Mouse (Mus musculus) monocyte, adult 2 months (primary cell): ENCODE measurements around the gene Traf5.

Experiments
- DNase-seq, 2 experiments: peaks; one replicate each; pipeline ENCODE4 v3.0.0; 2022; ENCODE audit warnings: low spot score in 2 of 2, low read depth in 1 of 2

Traf5 gene

GRCm38 (mm10) chr1:191974509-191975405 is 117.6 kb downstream of the Traf5 start:
- DNase-seq, result no peak

- no peak for DNase-seq
These were observed 122.4 kb downstream of the Traf5 start for GRCm38 (mm10) chr1:191969939-191970338.

GRCm38 (mm10) chr1:191964773-191965481 is 127.4 kb downstream of the Traf5 start:
- DNase-seq, result peak; percentile 47 to 65

GRCm38 (mm10) chr1:191963948-191964772 is 128.2 kb downstream of the Traf5 start:
- peak; percentile 48 to 71 for DNase-seq

- DNase-seq, result no peak
These were observed 128.9 kb downstream of the Traf5 start for GRCm38 (mm10) chr1:191963413-191963812.

GRCm38 (mm10) chr1:191960946-191961345 is 131.4 kb downstream of the Traf5 start:
- DNase-seq, result no peak

GRCm38 (mm10) chr1:191957321-191957720 is 135.0 kb downstream of the Traf5 start:
- DNase-seq, result no peak

- no peak for DNase-seq
These were observed 135.5 kb downstream of the Traf5 start for GRCm38 (mm10) chr1:191956871-191957270.

GRCm38 (mm10) chr1:191956261-191956660 is 136.1 kb downstream of the Traf5 start:
- DNase-seq, result no peak

- no peak for DNase-seq
These were observed 137.3 kb downstream of the Traf5 start for GRCm38 (mm10) chr1:191955101-191955500.

- no peak for DNase-seq
These were observed 139.5 kb downstream of the Traf5 start for GRCm38 (mm10) chr1:191952733-191953335.

GRCm38 (mm10) chr1:191950611-191951010 is 141.7 kb downstream of the Traf5 start:
- no peak for DNase-seq

GRCm38 (mm10) chr1:191948600-191948999 is 143.8 kb downstream of the Traf5 start:
- no peak for DNase-seq

GRCm38 (mm10) chr1:191947796-191948195 is 144.6 kb downstream of the Traf5 start:
- no peak for DNase-seq
